Mouse (Mus musculus): ENCODE results near the gene Tbp. TPM values are rescaled to one million over a fixed set of nuclear protein-coding genes. Genes with fewer than 3 reads are reported as not detected.

Gene Tbp
- polyA plus RNA-seq (2012; ENCODE audit: insufficient read depth, insufficient read length, low replicate concordance, missing spikeins): 474 TPM in 1 of 2 replicates, not detected in the other

DNA sequence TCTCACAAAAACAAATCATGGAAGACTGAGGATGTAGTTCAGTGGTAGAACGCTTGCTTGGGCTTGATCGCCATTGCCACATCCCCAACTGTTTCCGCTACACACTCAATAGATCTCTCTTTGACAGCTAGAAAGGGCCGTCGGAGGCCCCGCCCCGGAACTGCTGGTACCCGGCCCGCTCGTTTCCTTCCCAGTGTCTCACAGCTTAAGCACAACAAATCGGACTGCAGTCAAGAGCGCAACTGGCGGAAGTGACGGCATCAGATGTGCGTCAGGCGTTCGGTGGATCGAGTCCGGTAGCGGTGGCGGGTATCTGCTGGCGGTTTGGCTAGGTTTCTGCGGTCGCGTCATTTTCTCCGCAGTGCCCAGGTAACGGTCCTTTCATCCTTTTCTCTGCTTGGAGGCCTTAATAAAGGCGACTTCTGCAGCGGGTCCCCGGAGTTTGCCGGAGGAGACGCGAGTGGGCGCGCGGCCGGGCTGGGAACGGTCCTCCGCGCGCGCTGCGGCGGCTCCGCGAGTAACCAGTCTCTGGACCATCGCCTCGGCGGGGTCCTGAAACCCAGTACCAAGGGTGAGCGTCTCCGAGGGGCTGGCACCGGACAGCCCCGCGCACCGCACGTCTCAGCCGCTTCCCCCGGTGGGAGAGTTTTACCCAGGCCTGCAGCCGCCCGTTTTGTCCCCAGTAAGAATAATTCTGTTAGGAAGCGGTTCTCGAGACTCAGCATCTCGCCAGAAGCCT, at the start of gene Tbp, which contains the start of gene Psmb1:
Gene Tbp, plus strand, starts transcription at position 233 of the 739 bp plus-strand sequence.
Gene Psmb1, minus strand, starts transcription at position 96 of the 739 bp plus-strand sequence.
- TF ChIP-seq POLR2A (IDR thresholded peaks at IDR 0.05; ENCODE audit: insufficient read depth, low read depth, low read length): peak; percentile 41; the same call in 1 of the 2 replicates
- TF ChIP-seq CTCF (IDR thresholded peaks at IDR 0.05; ENCODE audit: insufficient read depth, low read depth, low read length): no peak
- Histone ChIP-seq H3K27ac (ENCODE audit: insufficient read depth, low read depth, low read length) (peak within 1 kb of the TSS; percentile 72), H3K4me3 (ENCODE audit: insufficient read depth, low read depth, low read length) (peak within 1 kb of the TSS; percentile 88), H3K4me1 (ENCODE audit: control insufficient read depth, insufficient read depth, low read length) (no peaks in the 10 kb centered on the region)
- 1% methylated on average over 63 of the region's 63 CpGs for WGBS

DNA sequence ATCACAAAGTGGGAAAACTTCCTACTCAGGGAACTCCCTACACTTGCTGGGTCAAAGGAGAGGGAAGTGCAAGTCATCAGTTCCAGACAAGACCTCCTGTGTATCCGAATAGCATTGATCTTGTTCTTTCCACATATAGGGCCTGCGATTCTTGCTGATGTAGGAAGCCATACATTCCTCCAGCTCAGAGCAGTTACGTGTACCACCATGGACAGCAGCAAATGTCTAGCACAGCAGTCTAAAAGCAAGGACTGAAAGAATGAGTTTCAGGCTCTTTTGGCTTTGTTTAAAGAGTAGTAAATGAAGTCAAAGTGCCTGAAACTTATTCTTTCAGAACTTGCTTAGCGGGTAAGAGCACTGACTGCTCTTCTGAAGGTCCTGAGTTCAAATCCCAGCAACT, 44.5 kb upstream of the Tbp start:
- WGBS: 90% methylated on average over 4 of the region's 4 CpGs
- Histone ChIP-seq H3K4me1 (ENCODE audit: control insufficient read depth, insufficient read depth, low read length) (no peaks in the 10 kb centered on the region), H3K27ac (ENCODE audit: insufficient read depth, low read depth, low read length) (no peak overlapping the region), H3K4me3 (ENCODE audit: insufficient read depth, low read depth, low read length) (no peak overlapping the region)
- TF ChIP-seq CTCF (IDR thresholded peaks at IDR 0.05; ENCODE audit: insufficient read depth, low read depth, low read length) (no peak), POLR2A (IDR thresholded peaks at IDR 0.05; ENCODE audit: insufficient read depth, low read depth, low read length) (no peak)

DNA sequence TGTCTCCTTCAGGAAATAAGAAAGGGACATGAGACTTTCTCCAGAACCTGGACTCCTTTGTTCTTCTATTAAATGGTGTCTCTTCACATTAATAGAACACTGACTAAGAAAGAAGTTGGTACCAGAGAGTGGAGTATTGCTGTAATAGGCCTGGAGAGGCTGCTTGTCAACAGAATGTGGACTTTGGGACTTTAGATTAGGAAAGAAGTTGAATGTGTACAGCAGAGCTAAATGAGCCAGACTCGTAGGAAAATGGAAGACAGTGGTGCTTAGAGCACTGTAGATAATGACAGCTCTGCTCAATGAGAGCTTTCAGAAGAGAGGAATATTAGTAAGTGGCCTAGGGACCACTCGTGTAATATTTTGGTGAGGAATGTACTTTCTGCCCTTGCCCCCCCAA, 43.1 kb upstream of the Tbp start:
- 89% methylated on average over 2 of the region's 2 CpGs for WGBS
- TF ChIP-seq POLR2A (IDR thresholded peaks at IDR 0.05; ENCODE audit: insufficient read depth, low read depth, low read length) (no peak), CTCF (IDR thresholded peaks at IDR 0.05; ENCODE audit: insufficient read depth, low read depth, low read length) (no peak)
- Histone ChIP-seq H3K4me1 (ENCODE audit: control insufficient read depth, insufficient read depth, low read length) (peaks cover under 1% of the 10 kb centered on the region), H3K4me3 (ENCODE audit: insufficient read depth, low read depth, low read length) (no peak overlapping the region), H3K27ac (ENCODE audit: insufficient read depth, low read depth, low read length) (no peak overlapping the region)

DNA sequence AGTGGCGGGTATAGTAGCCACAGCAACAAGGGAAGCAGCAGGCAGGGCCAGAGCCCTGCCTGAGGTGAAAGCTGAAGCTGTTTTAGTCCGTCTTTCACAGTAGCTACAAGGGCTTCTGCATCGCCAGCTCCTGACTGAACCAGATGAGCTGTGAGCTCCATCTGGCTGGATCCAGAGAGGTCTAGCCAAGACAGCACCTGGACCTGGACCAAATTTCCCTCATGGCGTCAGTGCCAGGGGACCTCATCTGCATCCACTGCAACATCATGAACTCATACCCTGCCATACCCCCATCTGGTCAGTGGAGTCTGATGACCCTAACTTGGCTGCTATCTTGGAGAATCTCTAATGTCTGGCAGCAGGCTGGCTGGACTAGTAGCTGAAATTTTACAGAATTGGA, 39.9 kb upstream of the Tbp start:
- Histone ChIP-seq H3K27ac (ENCODE audit: insufficient read depth, low read depth, low read length) (no peak overlapping the region), H3K4me1 (ENCODE audit: control insufficient read depth, insufficient read depth, low read length) (peaks cover 5% of the 10 kb centered on the region), H3K4me3 (ENCODE audit: insufficient read depth, low read depth, low read length) (no peak overlapping the region)
- TF ChIP-seq CTCF (IDR thresholded peaks at IDR 0.05; ENCODE audit: insufficient read depth, low read depth, low read length) (no peak), POLR2A (IDR thresholded peaks at IDR 0.05; ENCODE audit: insufficient read depth, low read depth, low read length) (no peak)
- 73% methylated on average over 4 of the region's 4 CpGs for WGBS

DNA sequence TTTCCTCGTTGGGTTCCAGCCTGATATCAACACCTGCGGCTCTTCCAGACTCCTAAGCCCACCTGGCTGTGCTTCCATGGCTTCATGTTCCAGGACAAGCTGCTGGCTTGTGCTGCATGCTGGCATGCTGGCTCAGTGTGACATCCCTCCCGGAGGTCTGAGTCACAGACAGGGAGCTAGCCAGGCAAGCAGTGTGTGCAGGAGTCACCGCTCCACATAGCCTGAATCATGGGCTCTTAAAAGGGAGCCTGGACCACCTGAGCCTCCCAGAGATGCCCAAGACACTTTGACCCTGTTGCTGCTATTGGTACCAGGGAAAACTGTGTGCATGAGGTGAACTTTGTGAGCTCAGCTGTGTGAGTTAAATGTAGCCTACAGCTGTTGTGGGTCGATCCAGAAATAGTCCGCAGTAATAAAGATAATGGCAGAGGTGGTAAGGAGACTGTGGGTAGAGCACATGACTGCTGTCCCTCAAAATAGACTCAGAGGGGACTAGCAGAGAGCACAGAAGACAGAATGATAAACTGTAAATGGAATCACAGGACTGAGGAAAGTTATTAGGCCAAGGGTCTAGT, 37.7 kb upstream of the Tbp start:
- Histone ChIP-seq H3K27ac (ENCODE audit: insufficient read depth, low read depth, low read length) (peak overlapping the region; percentile 42; the same call in 1 of the 2 replicates), H3K4me1 (ENCODE audit: control insufficient read depth, insufficient read depth, low read length) (peaks cover 5% of the 10 kb centered on the region), H3K4me3 (ENCODE audit: insufficient read depth, low read depth, low read length) (no peak overlapping the region)
- TF ChIP-seq POLR2A (IDR thresholded peaks at IDR 0.05; ENCODE audit: insufficient read depth, low read depth, low read length) (no peak), CTCF (IDR thresholded peaks at IDR 0.05; ENCODE audit: insufficient read depth, low read depth, low read length) (no peak)
- 55% methylated on average over 6 of the region's 6 CpGs for WGBS

DNA sequence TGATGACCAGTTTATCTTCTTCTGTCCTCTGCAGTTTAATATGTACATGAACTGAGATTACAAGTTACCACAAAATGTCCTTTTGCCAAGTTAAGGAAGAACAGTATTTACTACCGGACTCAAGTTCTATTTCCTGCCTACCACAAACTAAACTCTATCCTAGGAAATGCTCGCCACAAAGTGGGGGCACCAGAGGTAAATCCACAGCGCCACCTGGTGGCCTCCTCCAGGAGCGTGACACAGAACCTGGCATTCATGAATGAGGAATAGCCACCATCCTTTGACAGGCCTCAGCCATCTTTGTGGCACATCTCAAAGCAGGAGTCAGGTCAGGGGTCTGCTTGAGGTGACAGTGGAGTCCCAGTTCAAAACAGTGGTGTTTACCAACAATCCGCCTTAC, 32.0 kb upstream of the Tbp start:
- WGBS: 25% methylated on average over 5 of the region's 5 CpGs
- H3K27ac ChIP-seq (ENCODE audit: insufficient read depth, low read depth, low read length): no peak overlapping the region
- H3K4me1 ChIP-seq (ENCODE audit: control insufficient read depth, insufficient read depth, low read length): no peaks in the 10 kb centered on the region
- TF ChIP-seq CTCF (IDR thresholded peaks at IDR 0.05; ENCODE audit: insufficient read depth, low read depth, low read length) (peak; percentile 86), POLR2A (IDR thresholded peaks at IDR 0.05; ENCODE audit: insufficient read depth, low read depth, low read length) (no peak)
- H3K4me3 ChIP-seq (ENCODE audit: insufficient read depth, low read depth, low read length): no peak overlapping the region

DNA sequence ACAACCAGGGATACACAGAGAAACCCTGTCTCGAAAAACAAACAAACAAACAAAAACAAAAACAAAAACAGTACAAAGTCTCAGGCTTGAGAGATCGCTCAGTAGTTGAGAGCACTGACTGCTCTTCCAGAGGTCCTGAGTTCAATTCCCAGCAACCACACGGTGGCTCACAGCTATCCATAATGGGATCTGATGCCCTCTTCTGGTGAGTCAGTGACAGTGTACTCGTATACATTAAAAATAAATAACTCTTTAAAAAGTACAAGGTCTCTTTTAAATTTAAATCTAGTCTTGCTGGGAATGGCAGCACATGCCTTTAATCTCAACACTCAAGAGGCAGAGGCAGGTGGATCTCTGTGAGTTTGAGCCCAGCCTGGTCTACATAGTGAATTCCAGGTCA, 27.0 kb upstream of the Tbp start:
- no peak overlapping the region for H3K4me3 ChIP-seq (ENCODE audit: insufficient read depth, low read depth, low read length)
- 90% methylated on average over 4 of the region's 4 CpGs for WGBS
- TF ChIP-seq CTCF (IDR thresholded peaks at IDR 0.05; ENCODE audit: insufficient read depth, low read depth, low read length) (no peak), POLR2A (IDR thresholded peaks at IDR 0.05; ENCODE audit: insufficient read depth, low read depth, low read length) (no peak)
- H3K27ac ChIP-seq (ENCODE audit: insufficient read depth, low read depth, low read length): no peak overlapping the region
- H3K4me1 ChIP-seq (ENCODE audit: control insufficient read depth, insufficient read depth, low read length): no peaks in the 10 kb centered on the region

DNA sequence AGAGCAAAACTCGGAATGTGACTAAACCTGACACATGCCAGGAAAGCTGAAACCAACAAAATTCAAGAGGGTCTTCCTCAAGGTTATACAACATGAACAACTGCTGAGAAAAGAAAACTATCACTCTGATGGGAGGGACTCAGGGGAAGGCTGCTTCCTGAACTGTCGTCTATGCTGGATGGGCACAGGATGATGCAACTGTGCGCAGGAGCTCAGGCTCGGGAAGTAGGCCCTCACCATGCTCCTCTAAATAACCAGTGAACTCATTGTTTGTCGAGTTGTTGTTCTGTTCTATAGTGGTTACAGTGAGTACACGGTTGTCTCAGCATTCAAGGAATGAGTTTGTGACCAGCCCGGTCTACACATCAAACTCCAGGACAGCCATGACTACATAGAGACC, 9.1 kb upstream of the Tbp start:
- no peak for TF ChIP-seq CTCF (IDR thresholded peaks at IDR 0.05; ENCODE audit: insufficient read depth, low read depth, low read length)
- no peak for TF ChIP-seq POLR2A (IDR thresholded peaks at IDR 0.05; ENCODE audit: insufficient read depth, low read depth, low read length)
- H3K4me3 ChIP-seq (ENCODE audit: insufficient read depth, low read depth, low read length): no peak overlapping the region
- WGBS: 86% methylated on average over 7 of the region's 7 CpGs

More for the DNA sequence above, 9.1 kb upstream of the Tbp start:
- H3K27ac ChIP-seq (ENCODE audit: insufficient read depth, low read depth, low read length): no peak overlapping the region
- no peaks in the 10 kb centered on the region for H3K4me1 ChIP-seq (ENCODE audit: control insufficient read depth, insufficient read depth, low read length)

All from olfactory bulb, adult 2 months (tissue).